Mouse (Mus musculus) kidney, adult 2 months (tissue): ENCODE measurements around the gene Sergef. TPM values are rescaled to one million over a fixed set of nuclear protein-coding genes. Genes with fewer than 3 reads are reported as not detected.
A peak's percentile ranks its signal among the peaks of the same experiment; 100 is the strongest.
"Not testable (repeated sequence)": the region's sequence is repeated elsewhere in the genome, so short reads cannot be mapped to it uniquely, and the experiment has no call there.

Source experiments
- DNase-seq: peaks from one replicate; pipeline ENCODE4 v3.0.0; 2021
- H3K27ac ChIP-seq: fragments of 200-500 bp; 2 replicates; pipeline ENCODE4 v1.5.1; 2012; ENCODE audit warnings: low read depth, low read length, control low read depth, inconsistent platforms; ENCODE audit not compliant: insufficient read depth
- H3K27me3 ChIP-seq: fragments of 200-500 bp; replicated peaks from 2 replicates; pipeline ENCODE4 v1.6.1; 2012; ENCODE audit warnings: mild to moderate bottlenecking, moderate library complexity, low read length, inconsistent platforms; ENCODE audit not compliant: control insufficient read depth, insufficient read depth
- H3K36me3 ChIP-seq: fragments of 200-500 bp; 2 replicates; pipeline ENCODE4 v1.6.1; 2012; ENCODE audit warnings: mild to moderate bottlenecking, moderate library complexity, low read length, inconsistent platforms; ENCODE audit not compliant: control insufficient read depth, insufficient read depth
- H3K4me1 ChIP-seq: fragments of 200-500 bp; 2 replicates; pipeline ENCODE4 v1.6.1; 2011; ENCODE audit warnings: low read length; ENCODE audit not compliant: control insufficient read depth, insufficient read depth
- H3K4me3 ChIP-seq: fragments of 200-500 bp; 2 replicates; pipeline ENCODE4 v1.5.1; 2011; ENCODE audit warnings: mild to moderate bottlenecking, low read depth, low read length, control low read depth; ENCODE audit not compliant: insufficient read depth
- CTCF ChIP-seq: fragments of 200-500 bp; conservative IDR thresholded peaks from 2 replicates; pipeline ENCODE4 v1.5.1; 2011; ENCODE audit warnings: low read depth, mild to moderate bottlenecking, control low read depth, low read length, moderate library complexity, mixed read lengths; ENCODE audit not compliant: insufficient read depth, insufficient read length
- POLR2A ChIP-seq: fragments of 200-500 bp; IDR thresholded peaks from one replicate; pipeline ENCODE4 v1.6.1; 2011; ENCODE audit warnings: low read depth, low read length, control low read depth
- WGBS: fragments of 180-500 bp; shearing (Covaris S2); methylation state at CpG from one replicate; pipeline ENCODE4 v1.1.7; 2018; 5-methylcytosine and 5-hydroxymethylcytosine counted together
- polyA plus RNA-seq: library from polyadenylated mRNA; depleted of rRNA; stranded (reverse); fragments of >200 nt; gene quantifications from 2 replicates; pipeline ENCODE4 v1.2.3, GENCODE M21; 2012

Sergef gene
- polyA plus RNA-seq, 1 experiment: 16.8 TPM

- Histone ChIP-seq H3K27me3 (no peaks in the 10 kb centered on the region), H3K4me1 (no peaks in the 10 kb centered on the region), H3K36me3 (no peaks in the 10 kb centered on the region), H3K4me3 (no peak overlapping the region), H3K27ac (no peak overlapping the region)
- TF ChIP-seq POLR2A: no peak
- no peak for TF ChIP-seq CTCF
- 68% methylated on average over 2 of the region's 2 CpGs for WGBS
- no peak for DNase-seq
Measured at GRCm38 (mm10) chr7:46575897-46576296, 63.7 kb downstream of the Sergef start.

- WGBS: 75% methylated on average over 15 of the region's 15 CpGs
- H3K4me1 ChIP-seq: no peaks in the 10 kb centered on the region
- no peaks in the 10 kb centered on the region for H3K36me3 ChIP-seq
Measured at GRCm38 (mm10) chr7:46572803-46573594, 66.6 kb downstream of the Sergef start.

GRCm38 (mm10) chr7:46569509-46569908 lies 70.1 kb downstream of the Sergef start:
- WGBS: 72% methylated on average over 9 of the region's 9 CpGs
- peak; percentile 57 for DNase-seq

More at GRCm38 (mm10) chr7:46572803-46573594, 66.6 kb downstream of the Sergef start:
- no peak overlapping the region for H3K4me3 ChIP-seq
- no peak for TF ChIP-seq CTCF
- no peak for TF ChIP-seq POLR2A
- H3K27ac ChIP-seq: no peak overlapping the region
- H3K27me3 ChIP-seq: no peaks in the 10 kb centered on the region
- DNase-seq: no peak

GRCm38 (mm10) chr7:46566318-46567007 lies 73.1 kb downstream of the Sergef start:
- Histone ChIP-seq H3K36me3 (no peaks in the 10 kb centered on the region), H3K27me3 (no peaks in the 10 kb centered on the region), H3K4me1 (no peaks in the 10 kb centered on the region), H3K27ac (no peak overlapping the region), H3K4me3 (no peak overlapping the region)
- DNase-seq: peak; percentile 27
- TF ChIP-seq POLR2A: no peak
- TF ChIP-seq CTCF: no peak
- WGBS: 70% methylated on average over 8 of the region's 8 CpGs

More at GRCm38 (mm10) chr7:46569509-46569908, 70.1 kb downstream of the Sergef start:
- H3K27me3 ChIP-seq, H3K4me1 ChIP-seq, H3K36me3 ChIP-seq, H3K4me3 ChIP-seq, H3K27ac ChIP-seq: not testable (repeated sequence)
- peak; percentile 58 for TF ChIP-seq CTCF

GRCm38 (mm10) chr7:46565374-46565773 lies 74.2 kb downstream of the Sergef start:
- DNase-seq: no peak
- WGBS: 97% methylated on average over 7 of the region's 7 CpGs

GRCm38 (mm10) chr7:46563801-46564200 lies 75.8 kb downstream of the Sergef start:
- Histone ChIP-seq H3K27me3 (no peaks in the 10 kb centered on the region), H3K4me3 (no peak overlapping the region), H3K36me3 (no peaks in the 10 kb centered on the region), H3K4me1 (no peaks in the 10 kb centered on the region), H3K27ac (no peak overlapping the region)
- TF ChIP-seq CTCF (0 out of 2 replicates have a peak, but pooled peaks have one; percentile 19), POLR2A (no peak)
- DNase-seq: no peak

More at GRCm38 (mm10) chr7:46565374-46565773, 74.2 kb downstream of the Sergef start:
- H3K27ac ChIP-seq: no peak overlapping the region
- H3K4me3 ChIP-seq: no peak overlapping the region
- no peaks in the 10 kb centered on the region for H3K36me3 ChIP-seq
- no peaks in the 10 kb centered on the region for H3K4me1 ChIP-seq
- TF ChIP-seq POLR2A: no peak
- TF ChIP-seq CTCF: no peak
- H3K27me3 ChIP-seq: no peaks in the 10 kb centered on the region

- H3K27ac ChIP-seq: no peak overlapping the region
- TF ChIP-seq CTCF (no peak), POLR2A (no peak)
- H3K4me3 ChIP-seq: no peak overlapping the region
- 93% methylated on average over 2 of the region's 2 CpGs for WGBS
- H3K36me3 ChIP-seq: no peaks in the 10 kb centered on the region
- no peak for DNase-seq
- H3K27me3 ChIP-seq: no peaks in the 10 kb centered on the region
- H3K4me1 ChIP-seq: no peaks in the 10 kb centered on the region
Measured at GRCm38 (mm10) chr7:46560061-46560460, 79.5 kb downstream of the Sergef start.
